Mouse (Mus musculus): Measurements from ENCODE around the gene Zfp61.

DNA sequence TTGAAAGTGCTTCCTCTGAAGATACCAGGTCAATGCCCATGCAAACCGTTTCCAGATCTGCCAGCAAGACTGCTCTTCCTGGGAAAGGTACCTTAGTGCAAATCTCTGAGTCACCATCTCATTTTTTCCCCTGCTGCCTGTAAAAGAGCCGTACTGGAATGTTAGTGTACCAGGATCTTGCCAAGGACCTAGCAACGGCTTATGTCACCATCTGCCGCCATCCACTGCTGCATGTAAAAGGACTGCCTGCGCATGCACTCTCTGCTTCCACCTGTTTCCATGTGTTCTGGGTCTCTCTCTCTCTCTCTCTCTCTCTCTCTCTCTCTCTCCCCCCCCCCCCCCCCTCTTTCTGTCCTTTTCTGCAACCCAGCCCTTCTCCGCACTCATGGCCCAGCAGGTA, 12.5 kb downstream of the Zfp61 start:
- TF ChIP-seq GATA1 (IDR thresholded peaks at IDR 0.05; ENCODE audit: borderline replicate concordance, low read length) (no peak), CTCF (IDR thresholded peaks at IDR 0.05; ENCODE audit: low read depth, low read length) (no peak), GATA2 (IDR thresholded peaks at IDR 0.05; ENCODE audit: borderline replicate concordance, low read depth, low read length) (no peak), POLR2AphosphoS5 (IDR thresholded peaks at IDR 0.05; ENCODE audit: insufficient replicate concordance, low read depth, low read length) (no peak)
